Mouse (Mus musculus) midbrain, embryonic 16.5 days (tissue): ENCODE measurements at regions not wholly inside any gene's neighbourhood (a gene's known extent, or its start where the extent isn't known, plus 50 kb on each side); places are given as distances from the start of the nearest gene placed in this dataset.

ENCODE experiments used
- ATAC-seq: fragments of 200-750 bp; cut with Nextera tagmentation; 2 replicates; pipeline ENCODE4 v1.8.0; 2017; ENCODE audit warnings: moderate TSS enrichment
- H3K27ac ChIP-seq: fragments of 300-500 bp; sonication (generic); 2 replicates; pipeline ENCODE4 v1.5.1; 2014; ENCODE audit warnings: mild to moderate bottlenecking, low read length, mixed read lengths
- H3K27me3 ChIP-seq: fragments of 300-500 bp; sonication (generic); 2 replicates; pipeline ENCODE4 v1.6.1; 2014; ENCODE audit warnings: low read depth, low read length, mixed read lengths; ENCODE audit not compliant: control insufficient read depth, insufficient read depth
- H3K36me3 ChIP-seq: fragments of 300-500 bp; sonication (generic); 2 replicates; pipeline ENCODE4 v1.6.1; 2014; ENCODE audit warnings: mild to moderate bottlenecking, low read length, moderate library complexity, mixed read lengths; ENCODE audit not compliant: control insufficient read depth, insufficient read depth
- H3K4me1 ChIP-seq: fragments of 300-500 bp; sonication (generic); 2 replicates; pipeline ENCODE4 v1.6.1; 2014; ENCODE audit warnings: mild to moderate bottlenecking, low read length, mixed read lengths; ENCODE audit not compliant: control insufficient read depth, insufficient read depth
- H3K4me2 ChIP-seq: fragments of 300-500 bp; sonication (generic); 2 replicates; pipeline ENCODE4 v1.6.1; 2014; ENCODE audit warnings: mild to moderate bottlenecking, low read length, mixed read lengths
- H3K4me3 ChIP-seq: fragments of 300-500 bp; sonication (generic); 2 replicates; pipeline ENCODE4 v1.5.1; 2014; ENCODE audit warnings: low read depth, mild to moderate bottlenecking, low read length, moderate library complexity, mixed read lengths
- H3K9ac ChIP-seq: fragments of 300-500 bp; sonication (generic); 2 replicates; pipeline ENCODE4 v1.6.1; 2014; ENCODE audit warnings: low read depth, low read length, mixed read lengths
- H3K9me3 ChIP-seq: fragments of 300-500 bp; sonication (generic); replicated peaks from 2 replicates; pipeline ENCODE4 v1.6.1; 2014; ENCODE audit warnings: mild to moderate bottlenecking, low read length, mixed read lengths; ENCODE audit not compliant: control insufficient read depth, poor library complexity, severe bottlenecking
- WGBS: fragments of 180-500 bp; shearing (Covaris S2); extraction: QIAGEN DNeasy Blood & Tissue Kit; methylation state at CpG from one replicate; pipeline ENCODE4 v1.1.7; 2014; 5-methylcytosine and 5-hydroxymethylcytosine counted together

GRCm38 (mm10) chr12:13724511-13724910, 427.3 kb downstream of the Fam84a start:
- Histone ChIP-seq H3K27me3 (no peaks in the 10 kb centered on the region), H3K36me3 (no peaks in the 10 kb centered on the region), H3K9ac (no peak overlapping the region), H3K9me3 (no peaks in the 10 kb centered on the region), H3K4me3 (no peak overlapping the region), H3K4me2 (no peak overlapping the region), H3K4me1 (no peaks in the 10 kb centered on the region), H3K27ac (no peak overlapping the region)
- WGBS = 92% methylated on average over 2 of the region's 2 CpGs
- no peak for ATAC-seq

GRCm38 (mm10) chr12:13709806-13710205, 440.9 kb downstream of the Nbas start:
- Histone ChIP-seq H3K27ac (no peak overlapping the region), H3K9ac (no peak overlapping the region), H3K27me3 (no peaks in the 10 kb centered on the region), H3K4me1 (no peaks in the 10 kb centered on the region; the same call in 1 of the 2 replicates), H3K4me2 (no peak overlapping the region), H3K36me3 (no peaks in the 10 kb centered on the region), H3K4me3 (no peak overlapping the region), H3K9me3 (no peaks in the 10 kb centered on the region)
- 81% methylated on average over 3 of the region's 3 CpGs for WGBS
- ATAC-seq = no peak

- H3K9me3 ChIP-seq = no peaks in the 10 kb centered on the region
- H3K27me3 ChIP-seq = no peaks in the 10 kb centered on the region
- WGBS = 72% methylated on average over 5 of the region's 5 CpGs
- no peak for ATAC-seq
- no peak overlapping the region for H3K27ac ChIP-seq
- H3K4me1 ChIP-seq = no peaks in the 10 kb centered on the region
- H3K9ac ChIP-seq = no peak overlapping the region
- H3K36me3 ChIP-seq = no peaks in the 10 kb centered on the region
- H3K4me3 ChIP-seq = no peak overlapping the region
- no peak overlapping the region for H3K4me2 ChIP-seq
These were observed 438.8 kb downstream of the Nbas start for GRCm38 (mm10) chr12:13707747-13708146.

GRCm38 (mm10) chr12:13706510-13706909, 437.6 kb downstream of the Nbas start:
- H3K4me1 ChIP-seq = no peaks in the 10 kb centered on the region
- no peaks in the 10 kb centered on the region for H3K9me3 ChIP-seq
- no peak overlapping the region for H3K27ac ChIP-seq
- no peaks in the 10 kb centered on the region for H3K27me3 ChIP-seq
- no peak overlapping the region for H3K4me3 ChIP-seq
- no peak for ATAC-seq
- H3K4me2 ChIP-seq = no peak overlapping the region
- no peak overlapping the region for H3K9ac ChIP-seq
- WGBS = 23% methylated on average over 4 of the region's 4 CpGs
- H3K36me3 ChIP-seq = no peaks in the 10 kb centered on the region

- no peaks in the 10 kb centered on the region for H3K27me3 ChIP-seq
- no peak overlapping the region for H3K9ac ChIP-seq
- H3K4me2 ChIP-seq = no peak overlapping the region
- H3K4me3 ChIP-seq = no peak overlapping the region
- no peak overlapping the region for H3K27ac ChIP-seq
- no peaks in the 10 kb centered on the region for H3K9me3 ChIP-seq
- ATAC-seq = 0 out of 2 replicates have a peak, but pooled peaks have one; percentile 18
- 71% methylated on average over 3 of the region's 3 CpGs for WGBS
- H3K36me3 ChIP-seq = no peaks in the 10 kb centered on the region
- no peaks in the 10 kb centered on the region for H3K4me1 ChIP-seq
These were observed 434.7 kb downstream of the Nbas start for GRCm38 (mm10) chr12:13703604-13704003.

GRCm38 (mm10) chr12:13699858-13700257, 430.9 kb downstream of the Nbas start:
- Histone ChIP-seq H3K4me3 (no peak overlapping the region), H3K27ac (no peak overlapping the region), H3K9ac (no peak overlapping the region), H3K36me3 (no peaks in the 10 kb centered on the region), H3K4me1 (no peaks in the 10 kb centered on the region), H3K4me2 (no peak overlapping the region), H3K9me3 (no peaks in the 10 kb centered on the region), H3K27me3 (no peaks in the 10 kb centered on the region)
- no peak for ATAC-seq
- 90% methylated on average over 2 of the region's 2 CpGs for WGBS

GRCm38 (mm10) chr12:13698834-13699233, 429.9 kb downstream of the Nbas start:
- H3K27me3 ChIP-seq = no peaks in the 10 kb centered on the region
- 78% methylated on average over 4 of the region's 4 CpGs for WGBS

GRCm38 (mm10) chr12:13691394-13692165, 422.6 kb downstream of the Nbas start:
- ATAC-seq = no peak
- Histone ChIP-seq H3K27me3 (no peaks in the 10 kb centered on the region), H3K27ac (no peak overlapping the region), H3K36me3 (no peaks in the 10 kb centered on the region), H3K4me3 (no peak overlapping the region), H3K4me1 (no peaks in the 10 kb centered on the region), H3K9me3 (no peaks in the 10 kb centered on the region), H3K9ac (no peak overlapping the region), H3K4me2 (no peak overlapping the region)
- 42% methylated on average over 2 of the region's 2 CpGs for WGBS

More at GRCm38 (mm10) chr12:13698834-13699233, 429.9 kb downstream of the Nbas start:
- ATAC-seq = no peak
- H3K4me1 ChIP-seq = no peaks in the 10 kb centered on the region
- H3K27ac ChIP-seq = no peak overlapping the region
- H3K9me3 ChIP-seq = no peaks in the 10 kb centered on the region
- H3K4me3 ChIP-seq = no peak overlapping the region
- no peaks in the 10 kb centered on the region for H3K36me3 ChIP-seq
- H3K9ac ChIP-seq = no peak overlapping the region
- no peak overlapping the region for H3K4me2 ChIP-seq

- no peaks in the 10 kb centered on the region for H3K9me3 ChIP-seq
- no peak overlapping the region for H3K4me2 ChIP-seq
- no peaks in the 10 kb centered on the region for H3K36me3 ChIP-seq
- 37% methylated on average over 1 of the region's 1 CpGs for WGBS
- H3K4me1 ChIP-seq = no peaks in the 10 kb centered on the region
- H3K27ac ChIP-seq = no peak overlapping the region
- no peak overlapping the region for H3K4me3 ChIP-seq
- H3K9ac ChIP-seq = no peak overlapping the region
- no peaks in the 10 kb centered on the region for H3K27me3 ChIP-seq
- ATAC-seq = peak; percentile 51
These were observed 408.3 kb downstream of the Nbas start for GRCm38 (mm10) chr12:13677266-13677665.
